Mouse (Mus musculus) liver, embryonic 14.5 days (tissue): ENCODE measurements around the gene Hmgxb4. TPM values are rescaled to one million over a fixed set of nuclear protein-coding genes. Genes with fewer than 3 reads are reported as not detected.
A peak's percentile ranks its signal among the peaks of the same experiment; 100 is the strongest.

ENCODE experiments used
- ATAC-seq: fragments of 200-750 bp; cut with Nextera tagmentation; 2 replicates; pipeline ENCODE4 v1.8.0; 2017; ENCODE audit warnings: moderate number of reproducible peaks, mild to moderate bottlenecking, moderate library complexity; ENCODE audit not compliant: insufficient read depth
- DNase-seq, 3 experiments: peaks; one replicate each; pipeline ENCODE4 v3.0.0-alpha.2; 2012 to 2013; ENCODE audit warnings: low read depth in 3 of 3, low spot score in 3 of 3
- H3K27ac ChIP-seq: fragments of 300-500 bp; sonication (generic); 2 replicates; pipeline ENCODE4 v1.5.1; 2014; ENCODE audit warnings: moderate library complexity, mild to moderate bottlenecking, control low read depth, inconsistent platforms
- H3K27me3 ChIP-seq: fragments of 300-500 bp; sonication (generic); 2 replicates; pipeline ENCODE4 v1.6.1; 2014; ENCODE audit warnings: mild to moderate bottlenecking, low read length, moderate library complexity; ENCODE audit not compliant: control insufficient read depth, insufficient read depth
- H3K36me3 ChIP-seq: fragments of 300-500 bp; sonication (generic); replicated peaks from 2 replicates; pipeline ENCODE4 v1.6.1; 2014; ENCODE audit warnings: low read depth; ENCODE audit not compliant: control insufficient read depth, insufficient read depth
- H3K4me1 ChIP-seq, 2 experiments: fragments of 200-500 bp in 1 of 2; fragments of 300-500 bp in 1 of 2; sonication (generic) in 1 of 2; replicated peaks; 2 replicates each; pipeline ENCODE4 v1.6.1; 2012 to 2014; ENCODE audit warnings: antibody characterized with exemption in 1 of 2, inconsistent platforms in 1 of 2, low read length in 1 of 2; ENCODE audit not compliant: control insufficient read depth in 2 of 2, insufficient read depth in 2 of 2
- H3K4me2 ChIP-seq: fragments of 300-500 bp; sonication (generic); 2 replicates; pipeline ENCODE4 v1.6.1; 2014; ENCODE audit warnings: low read depth, mild to moderate bottlenecking, control low read depth, moderate library complexity
- H3K4me3 ChIP-seq, 2 experiments: fragments of 200-500 bp in 1 of 2; fragments of 300-500 bp in 1 of 2; sonication (generic) in 1 of 2; 2 replicates each; pipeline ENCODE4 v1.5.1; 2012 to 2014; ENCODE audit warnings: low read depth in 2 of 2, low read length in 2 of 2, mild to moderate bottlenecking in 2 of 2, control low read depth in 1 of 2, inconsistent platforms in 1 of 2, moderate library complexity in 1 of 2; ENCODE audit not compliant: insufficient read depth in 1 of 2
- H3K9ac ChIP-seq: fragments of 300-500 bp; sonication (generic); replicated peaks from 2 replicates; pipeline ENCODE4 v1.6.1; 2014; ENCODE audit warnings: mild to moderate bottlenecking, control low read depth, moderate library complexity
- H3K9me3 ChIP-seq: fragments of 300-500 bp; sonication (generic); 2 replicates; pipeline ENCODE4 v1.6.1; 2016; ENCODE audit warnings: low read length, mixed read lengths; ENCODE audit not compliant: control insufficient read depth
- CTCF ChIP-seq: IDR thresholded peaks from 2 replicates; pipeline ENCODE4 v1.5.1; 2016; ENCODE audit warnings: antibody characterized with exemption, low read depth, control low read depth
- EP300 ChIP-seq: IDR thresholded peaks from 2 replicates; pipeline ENCODE4 v1.6.1; 2016; ENCODE audit warnings: antibody characterized with exemption, low read depth
- WGBS: fragments of 180-500 bp; shearing (Covaris S2); extraction: QIAGEN DNeasy Blood & Tissue Kit; methylation state at CpG from one replicate; pipeline ENCODE4 v1.1.7; 2014; ENCODE audit not compliant: insufficient replicate concordance; 5-methylcytosine and 5-hydroxymethylcytosine counted together
- polyA plus RNA-seq, 2 experiments: library from polyadenylated mRNA; depleted of rRNA in 1 of 2; stranded (reverse) in 1 of 2; unstranded in 1 of 2; fragments of >200 nt; fragmentation: Nextera tagmentation in 1 of 2; extraction: Ambion mirVana in 1 of 2; gene quantifications; 2 replicates each; pipeline versions ENCODE4 v1.2.1 to v1.2.3; 2012 to 2014

The Hmgxb4 gene
- polyA plus RNA-seq, 2 experiments: 10.3 to 13.2 TPM

- 38% methylated on average over 2 of the region's 2 CpGs for whole genome bisulfite sequencing
- TF ChIP-seq CTCF (no peak), EP300 (no peak)
Measured at GRCm38 (mm10) chr8:75015981-75016380, 22.8 kb downstream of the Hmgxb4 start.

GRCm38 (mm10) chr8:75016422-75016821, 23.3 kb downstream of the Hmgxb4 start:
- H3K9me3 ChIP-seq: no peaks in the 10 kb centered on the region
- no peak for DNase-seq
- H3K27me3 ChIP-seq: no peaks in the 10 kb centered on the region
- H3K27ac ChIP-seq: no peak overlapping the region
- peaks cover 13 to 24% of the 10 kb centered on the region in 2 experiments for H3K4me1 ChIP-seq
- no peak overlapping the region for H3K9ac ChIP-seq
- no peak for TF ChIP-seq EP300
- no peak for TF ChIP-seq CTCF
- H3K36me3 ChIP-seq: peaks cover 2% of the 10 kb centered on the region; the same call in 1 of the 2 replicates
- ATAC-seq: no peak
- 43% methylated on average over 1 of the region's 1 CpGs for WGBS
- H3K4me3 ChIP-seq: no peak overlapping the region
- no peak overlapping the region for H3K4me2 ChIP-seq

More at GRCm38 (mm10) chr8:75015981-75016380, 22.8 kb downstream of the Hmgxb4 start:
- peaks cover 2% of the 10 kb centered on the region; the same call in 1 of the 2 replicates for H3K36me3 ChIP-seq
- H3K4me1 ChIP-seq: peaks cover 13 to 24% of the 10 kb centered on the region in 2 experiments
- H3K4me3 ChIP-seq: no peak overlapping the region
- ATAC-seq (peak; percentile 79), DNase-seq (peak in 1 of 3 experiments; percentile 17)
- H3K9ac ChIP-seq: no peak overlapping the region
- no peak overlapping the region; the same call in 1 of the 2 replicates for H3K27ac ChIP-seq
- H3K4me2 ChIP-seq: no peak overlapping the region
- no peaks in the 10 kb centered on the region for H3K27me3 ChIP-seq
- H3K9me3 ChIP-seq: no peaks in the 10 kb centered on the region

- 58% methylated on average over 5 of the region's 5 CpGs for WGBS
- Histone ChIP-seq H3K27ac (no peak overlapping the region), H3K4me1 (peaks cover 13 to 24% of the 10 kb centered on the region in 2 experiments), H3K4me2 (no peak overlapping the region), H3K4me3 (no peak overlapping the region), H3K9ac (no peak overlapping the region), H3K9me3 (no peaks in the 10 kb centered on the region), H3K36me3 (peaks cover 14% of the 10 kb centered on the region), H3K27me3 (no peaks in the 10 kb centered on the region)
- no peak for DNase-seq
- TF ChIP-seq EP300: no peak
- TF ChIP-seq CTCF: no peak
- peak; percentile 29; the same call in 1 of the 2 replicates for ATAC-seq
Measured at GRCm38 (mm10) chr8:75018274-75018972, 25.3 kb downstream of the Hmgxb4 start.

- Histone ChIP-seq H3K27me3 (no peaks in the 10 kb centered on the region), H3K9me3 (no peaks in the 10 kb centered on the region), H3K4me1 (no peaks in the 10 kb centered on the region), H3K9ac (no peak overlapping the region), H3K27ac (no peak overlapping the region), H3K4me2 (no peak overlapping the region), H3K4me3 (no peak overlapping the region), H3K36me3 (peaks cover 20% of the 10 kb centered on the region)
- DNase-seq (peak in 1 of 3 experiments; percentile 20), ATAC-seq (0 out of 2 replicates have a peak, but pooled peaks have one; percentile 41)
- WGBS: 66% methylated on average over 3 of the region's 3 CpGs
- TF ChIP-seq EP300 (no peak), CTCF (peak; percentile 70)
Measured at GRCm38 (mm10) chr8:75023660-75024316, 30.6 kb downstream of the Hmgxb4 start.

- Histone ChIP-seq H3K9ac (no peak overlapping the region), H3K27ac (no peak overlapping the region), H3K4me1 (no peaks in the 10 kb centered on the region), H3K4me3 (no peak overlapping the region), H3K9me3 (no peaks in the 10 kb centered on the region), H3K27me3 (no peaks in the 10 kb centered on the region), H3K4me2 (no peak overlapping the region), H3K36me3 (peaks cover 32% of the 10 kb centered on the region)
- DNase-seq: no peak
- ATAC-seq: no peak
- no peak for TF ChIP-seq EP300
- TF ChIP-seq CTCF: no peak
- 79% methylated on average over 4 of the region's 4 CpGs for WGBS
Measured at GRCm38 (mm10) chr8:75025809-75026208, 32.7 kb downstream of the Hmgxb4 start.
